Mouse (Mus musculus) hematopoietic stem cell, adult 5-6 weeks (primary cell): Measurements from ENCODE around the gene Lyg1. TPM values are rescaled to one million over a fixed set of nuclear protein-coding genes. Genes with fewer than 3 reads are reported as not detected.
A peak's percentile ranks its signal among the peaks of the same experiment; 100 is the strongest.

Experiments used
- ATAC-seq, 2 experiments: fragments of 125-278 bp in 1 of 2; replicated peaks in 1 of 2; 2 replicates each; pipeline ENCODE4 v1.8.0; 2016 to 2017; ENCODE audit warnings: inconsistent platforms in 2 of 2, mild to moderate bottlenecking in 2 of 2, moderate number of reproducible peaks in 2 of 2, low read depth in 1 of 2, moderate TSS enrichment in 1 of 2; ENCODE audit not compliant: low FRiP score in 2 of 2, poor library complexity in 2 of 2, severe bottlenecking in 2 of 2, insufficient read depth in 1 of 2, low TSS enrichment in 1 of 2
- total RNA-seq: library from RNA; stranded (forward); fragments of 172-1452, 232-1000 nt; gene quantifications from 2 replicates; pipeline ENCODE4 v1.2.3, GENCODE M21; 2017

Gene Lyg1
- total RNA-seq, 1 experiment from 2014 or later, result not detected

- no peak for ATAC-seq
Observed at GRCm38 (mm10) chr1:37959486-37959885, 1.9 kb upstream of the Lyg1 start.

DNA sequence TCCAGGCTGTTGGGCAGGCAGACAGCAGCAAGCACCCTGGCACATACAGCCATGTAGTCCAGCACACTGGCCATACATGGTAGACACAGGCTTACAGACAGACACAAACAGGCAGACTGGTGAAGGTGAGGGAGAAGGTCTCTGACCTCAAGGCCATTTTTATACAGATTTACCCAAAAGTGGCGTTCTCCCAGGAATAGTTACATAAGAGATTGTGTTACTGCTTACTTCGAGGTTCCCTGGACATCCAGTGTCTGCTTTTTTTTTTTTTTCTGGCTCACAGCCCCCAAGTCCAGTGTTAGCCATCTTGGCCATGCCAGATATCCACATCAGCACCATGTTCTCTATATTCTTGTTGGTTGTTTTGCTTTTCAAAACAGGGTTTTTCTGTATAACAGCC, 957 bp upstream of the Lyg1 start:
- ATAC-seq, result no peak

GRCm38 (mm10) chr1:37956690-37957431, 698 bp downstream of the Lyg1 start:
- ATAC-seq, result 0 out of 4 replicates have a peak, but pooled peaks of 1 of the 2 experiments have one; percentile 32

GRCm38 (mm10) chr1:37955251-37955650, 2.3 kb downstream of the Lyg1 start:
- no peak for ATAC-seq

GRCm38 (mm10) chr1:37954786-37955185, 2.8 kb downstream of the Lyg1 start:
- ATAC-seq, result no peak

DNA sequence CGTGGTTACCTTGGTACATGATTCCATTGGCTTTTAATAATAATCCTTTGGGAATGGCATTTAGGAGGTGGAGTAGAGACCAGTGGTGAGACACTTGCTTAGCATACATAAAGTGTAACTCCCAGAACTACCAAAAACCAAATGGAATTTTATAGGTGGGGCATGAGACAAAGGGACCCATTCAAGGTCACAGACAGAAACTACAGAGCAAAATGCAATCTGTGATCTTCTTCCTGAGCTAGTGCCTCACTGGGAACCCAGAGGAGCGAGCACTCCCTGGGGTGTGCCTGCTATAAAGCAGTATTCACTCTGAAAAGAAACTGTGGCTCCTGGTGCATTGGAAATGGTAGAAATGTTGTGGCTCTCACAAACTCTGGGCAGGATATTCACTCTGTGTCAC, 8.7 kb downstream of the Lyg1 start:
- no peak for ATAC-seq

- ATAC-seq, result no peak; a peak in 1 of 4 replicates
Observed at GRCm38 (mm10) chr1:37931806-37932205, 25.8 kb downstream of the Lyg1 start.

- ATAC-seq, result no peak
Observed at GRCm38 (mm10) chr1:37925971-37926370, 31.6 kb downstream of the Lyg1 start.

DNA sequence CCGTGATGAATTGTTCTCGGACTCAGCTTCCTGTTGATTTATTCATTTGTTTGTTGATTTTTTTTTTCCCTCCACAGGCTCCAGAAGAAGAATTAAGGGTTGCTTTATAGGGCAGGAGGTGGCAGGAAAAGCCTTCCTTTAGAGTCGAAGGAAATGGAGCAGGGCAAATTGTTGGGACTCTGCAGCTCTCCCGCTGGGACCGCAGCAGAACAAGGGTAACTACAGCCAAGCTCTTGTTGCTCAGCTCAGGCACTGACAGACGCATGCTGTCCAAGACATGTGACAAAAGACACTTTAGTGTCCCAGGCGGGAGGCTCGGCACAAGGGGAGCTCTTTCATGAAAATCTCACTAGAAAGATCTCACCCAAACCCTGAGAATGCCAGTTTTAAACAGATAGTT, 35.0 kb downstream of the Lyg1 start:
- no peak for ATAC-seq

- ATAC-seq, result no peak
Observed at GRCm38 (mm10) chr1:37918096-37918495, 39.5 kb downstream of the Lyg1 start.

DNA sequence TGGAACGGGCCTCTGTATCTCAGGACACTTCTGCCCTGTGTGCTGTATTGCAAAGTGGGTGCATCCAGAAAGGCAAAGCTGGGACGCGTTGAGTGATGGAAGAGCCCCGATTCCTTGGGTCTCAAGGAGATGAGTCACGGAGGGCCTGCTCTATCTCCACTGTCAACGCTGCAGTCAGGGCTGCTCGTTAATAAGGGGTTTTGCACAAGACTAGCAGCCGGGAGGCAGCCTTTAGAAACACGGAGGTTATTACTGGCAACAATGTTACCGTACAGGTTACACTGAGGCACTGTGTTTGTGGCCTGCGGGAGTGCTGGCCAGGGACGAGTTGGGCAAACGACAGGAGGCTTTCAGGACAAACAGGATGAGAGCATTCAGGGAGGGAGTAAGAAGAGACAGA, 39.9 kb downstream of the Lyg1 start:
- ATAC-seq, result no peak

- no peak for ATAC-seq
Observed at GRCm38 (mm10) chr1:37916393-37916792, 41.2 kb downstream of the Lyg1 start, which contains the start of gene Lyg2. Gene Lyg2 (minus strand): TSS chr1:37916493.

- ATAC-seq, result no peak
Observed at GRCm38 (mm10) chr1:37912751-37913150, 44.8 kb downstream of the Lyg1 start.

DNA sequence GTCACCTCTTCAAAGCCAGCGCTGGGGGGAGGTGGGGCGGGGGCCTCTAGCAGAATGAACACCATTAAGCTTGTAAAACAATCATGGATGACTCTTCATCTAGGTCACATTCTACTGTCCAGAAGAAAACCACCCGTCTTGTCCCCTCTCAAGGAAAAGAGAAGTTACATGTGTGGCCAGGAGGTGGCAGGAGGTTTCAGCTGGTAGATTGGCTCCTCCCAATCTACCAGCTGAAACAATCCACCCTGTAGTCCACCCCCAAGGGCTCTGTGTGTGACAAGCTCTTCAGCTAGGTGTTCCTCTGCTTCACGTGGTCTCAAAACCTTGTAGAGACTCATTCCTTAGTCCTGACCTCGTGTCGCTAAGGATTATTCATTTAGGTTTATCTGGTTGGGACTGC, 54.4 kb downstream of the Lyg1 start:
- peak; percentile 51 to 56; a peak in 3 of 4 replicates for ATAC-seq

DNA sequence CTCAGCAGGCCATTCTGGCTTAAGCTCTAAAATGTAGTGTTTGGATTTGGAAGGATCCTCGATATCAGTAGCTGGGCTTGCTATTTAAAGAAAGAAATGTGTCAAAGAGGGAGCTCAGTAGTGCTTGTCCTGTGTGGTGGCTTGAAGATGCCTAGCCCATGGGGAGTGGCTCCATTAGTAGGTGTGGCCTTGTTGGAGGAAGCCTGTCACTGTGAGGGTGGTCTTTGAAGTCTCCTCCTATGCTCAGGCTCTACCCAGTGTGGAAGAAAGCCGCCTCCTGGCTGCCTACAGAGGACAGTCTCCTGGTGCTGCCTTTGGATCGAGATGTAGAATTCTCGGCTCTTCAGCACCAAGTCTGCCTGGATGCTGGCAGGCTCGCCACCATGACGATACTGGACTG, 57.3 kb downstream of the Lyg1 start:
- ATAC-seq, result no peak

DNA sequence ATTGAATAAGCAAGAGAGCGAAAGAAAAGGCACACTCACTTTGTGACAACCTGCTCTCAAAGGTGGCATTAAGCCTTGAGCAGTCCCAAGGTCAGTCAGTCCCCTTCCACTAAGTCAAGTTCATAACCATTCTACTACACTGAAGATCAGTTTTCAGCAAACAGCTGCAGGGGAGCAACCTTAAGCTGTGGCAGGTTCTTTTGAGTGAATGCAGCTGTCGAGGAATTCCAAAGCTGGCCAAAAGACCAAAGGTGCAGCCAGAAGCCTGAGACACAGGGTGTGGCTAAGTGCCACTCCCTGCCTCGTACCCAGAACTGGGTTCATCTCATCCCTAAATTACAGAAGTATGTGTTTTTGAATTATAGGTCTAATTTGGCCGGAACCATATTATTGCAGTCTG, 57.7 kb downstream of the Lyg1 start:
- no peak for ATAC-seq
